Mouse (Mus musculus) liver, adult 2 months (tissue): ENCODE data around the gene Pabpc4l.

Experiments
- CTCF ChIP-seq: fragments of 200-500 bp; IDR thresholded peaks from 2 replicates; pipeline ENCODE4 v1.5.1; 2011; ENCODE audit warnings: low read depth, low read length, control low read depth
- POLR2A ChIP-seq: fragments of 200-500 bp; IDR thresholded peaks from 2 replicates; pipeline ENCODE4 v1.6.1; 2011; ENCODE audit warnings: low read length, control low read depth; ENCODE audit not compliant: insufficient read depth; ENCODE audit errors: extremely low read depth

- TF ChIP-seq CTCF (no peak), POLR2A (no peak)
Measured at GRCm38 (mm10) chr3:46448266-46448532, 180 bp upstream of the Pabpc4l start.
